Mouse (Mus musculus) right cerebral cortex, postnatal 4 days (tissue): ENCODE measurements around the gene Fbxl17.

Source experiments
- DNase-seq: peaks from one replicate; pipeline ENCODE4 v3.0.0-alpha.2; 2022

Fbxl17 gene

GRCm38 (mm10) chr17:63207714-63208113, 292.1 kb downstream of the Fbxl17 start:
- DNase-seq, result no peak

GRCm38 (mm10) chr17:63205316-63205715, 294.5 kb downstream of the Fbxl17 start:
- DNase-seq, result no peak

DNA sequence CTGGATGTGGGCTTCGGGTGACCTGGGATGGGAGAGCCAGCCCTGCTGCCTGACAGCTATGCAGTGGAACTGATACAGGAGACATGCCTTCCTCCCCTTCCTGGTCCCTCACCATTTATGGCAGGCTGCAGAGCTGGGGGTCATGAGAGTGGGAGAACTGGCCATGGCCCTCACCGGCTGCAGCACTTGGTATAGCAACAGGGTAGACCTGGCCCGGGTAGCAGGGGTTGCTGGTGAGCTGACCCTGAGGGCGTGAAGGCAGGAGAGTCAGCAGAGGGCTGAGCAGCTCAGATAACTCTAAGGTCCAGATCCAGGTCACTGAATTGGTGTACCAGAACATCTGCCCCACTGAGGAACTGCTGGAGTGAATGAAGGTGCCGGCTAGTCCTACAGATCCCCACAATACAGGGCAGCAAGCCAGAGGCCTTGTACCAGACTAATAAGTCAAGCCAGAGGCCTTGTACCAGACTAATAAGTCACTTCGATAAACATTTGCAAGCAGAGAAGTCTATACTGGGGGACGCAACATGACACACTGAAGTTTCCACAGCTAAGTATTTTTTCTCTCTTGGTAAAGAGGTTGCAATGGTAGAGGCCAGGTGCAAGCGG, 296.1 kb downstream of the Fbxl17 start:
- no peak for DNase-seq

GRCm38 (mm10) chr17:63198703-63199102, 301.1 kb downstream of the Fbxl17 start:
- no peak for DNase-seq

DNA sequence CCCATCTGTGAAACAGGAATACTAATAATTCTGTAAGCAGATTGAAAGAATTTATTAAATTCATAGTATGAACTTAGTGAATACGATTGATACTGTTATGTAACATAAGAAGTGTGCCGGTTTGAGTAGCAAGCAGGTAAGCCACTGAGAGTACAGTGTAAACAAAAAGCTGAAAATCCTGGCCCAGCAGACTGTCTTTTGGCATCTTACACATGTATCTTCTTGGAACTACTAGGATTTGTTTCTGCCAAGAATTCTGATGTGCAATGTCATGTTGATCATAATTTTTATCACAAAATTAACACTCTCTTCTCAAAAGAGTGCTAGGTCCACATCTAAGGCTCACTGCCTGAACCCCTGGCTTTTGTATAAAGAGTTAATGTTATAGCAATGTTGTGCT, 304.3 kb downstream of the Fbxl17 start:
- DNase-seq, result no peak

DNA sequence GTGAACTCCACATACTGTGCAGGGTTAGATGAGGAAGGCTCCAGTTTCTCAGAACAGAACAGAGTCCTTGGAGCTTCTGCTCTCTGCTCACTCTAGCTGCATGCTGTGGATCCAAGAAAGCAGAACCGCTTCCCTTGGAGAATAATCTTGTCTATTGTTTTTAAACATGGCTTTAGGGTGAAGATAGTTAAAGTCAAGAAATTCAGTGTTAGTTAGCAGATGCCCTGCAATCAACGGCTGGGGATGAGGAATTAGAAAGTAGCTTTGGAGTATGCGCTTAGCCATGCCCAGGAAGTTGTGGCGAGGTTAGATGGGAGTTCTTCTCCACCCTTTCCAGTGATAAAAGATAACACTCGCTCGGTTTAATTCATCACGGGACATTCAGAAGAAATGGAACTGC, 306.6 kb downstream of the Fbxl17 start:
- DNase-seq, result no peak

DNA sequence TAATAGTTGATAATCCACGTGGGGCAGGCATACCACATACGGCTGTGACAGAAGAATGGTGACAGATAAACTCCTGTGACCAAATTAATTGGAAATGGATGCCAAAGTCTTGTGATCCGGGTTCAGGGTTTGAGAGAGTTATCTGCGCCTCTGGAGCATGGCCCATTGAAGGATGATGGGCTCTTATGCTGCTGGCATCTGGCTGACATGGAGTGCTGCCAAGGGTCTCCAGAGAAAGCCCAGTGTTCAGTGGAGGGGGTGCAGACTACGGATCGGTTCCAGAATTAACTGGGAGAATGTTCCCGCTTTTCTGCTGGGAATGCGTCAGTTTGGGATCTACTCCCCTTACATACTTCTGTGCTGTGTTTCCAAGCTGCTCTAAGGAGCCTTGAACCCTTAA, 308.5 kb downstream of the Fbxl17 start:
- DNase-seq, result no peak

DNA sequence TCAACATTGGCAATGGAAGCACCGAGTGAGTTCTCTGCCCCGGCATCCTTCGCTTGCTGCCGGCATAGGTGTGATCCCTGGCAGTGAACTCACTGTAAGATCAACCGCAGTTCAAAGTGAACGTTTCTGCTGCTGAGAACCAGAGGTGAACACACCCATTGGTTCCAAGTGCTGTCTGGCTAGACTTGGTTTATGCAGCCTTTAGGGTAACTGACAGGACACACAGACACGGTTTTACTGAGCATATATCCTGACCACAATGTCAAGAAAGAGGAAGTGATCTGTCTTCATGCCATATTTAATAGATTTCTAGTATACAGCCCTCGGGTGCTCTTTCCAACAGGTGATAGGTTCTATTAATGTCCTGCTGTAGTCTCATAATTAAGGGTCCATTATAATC, 310.5 kb downstream of the Fbxl17 start:
- no peak for DNase-seq

GRCm38 (mm10) chr17:63185531-63185930, 314.3 kb downstream of the Fbxl17 start:
- DNase-seq, result no peak

GRCm38 (mm10) chr17:63184844-63185504, 314.8 kb downstream of the Fbxl17 start:
- DNase-seq, result no peak

DNA sequence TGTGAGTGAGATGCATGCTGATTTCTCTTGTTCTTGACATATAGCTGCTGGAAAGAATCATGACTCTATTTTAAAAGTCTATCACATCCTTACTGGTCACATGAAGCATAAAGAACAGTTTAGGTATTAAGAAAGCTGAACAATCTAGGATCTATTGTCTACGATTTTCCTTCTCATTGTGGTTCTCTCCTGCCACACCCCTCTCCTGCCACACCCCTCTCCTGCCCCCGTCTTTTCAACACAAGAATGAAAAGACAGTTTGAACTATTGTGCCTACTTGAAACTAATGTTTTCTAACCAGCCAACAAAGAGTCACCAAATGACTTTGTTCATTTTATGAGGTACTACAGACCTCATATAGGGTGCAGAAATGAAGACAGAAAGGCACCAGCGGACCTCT, 316.4 kb downstream of the Fbxl17 start:
- DNase-seq, result no peak

DNA sequence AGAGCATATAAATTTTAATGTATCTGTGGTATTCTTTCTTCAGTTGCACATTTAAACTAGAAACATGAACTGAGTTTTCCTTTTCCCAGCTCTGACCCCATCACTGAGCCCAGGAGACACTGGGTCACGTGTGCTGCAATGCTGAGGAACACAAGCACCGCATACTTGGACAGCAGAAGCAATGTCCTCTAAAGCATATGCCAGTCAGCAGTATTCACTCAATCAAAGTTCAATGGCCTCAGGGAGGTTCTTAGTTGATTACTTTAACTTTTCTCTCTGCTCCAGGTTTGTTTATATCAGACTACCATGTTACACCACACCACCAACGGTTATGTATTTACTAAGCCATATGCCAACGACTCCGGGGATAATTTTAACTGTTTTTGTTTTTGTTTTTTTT, 318.2 kb downstream of the Fbxl17 start:
- no peak for DNase-seq

DNA sequence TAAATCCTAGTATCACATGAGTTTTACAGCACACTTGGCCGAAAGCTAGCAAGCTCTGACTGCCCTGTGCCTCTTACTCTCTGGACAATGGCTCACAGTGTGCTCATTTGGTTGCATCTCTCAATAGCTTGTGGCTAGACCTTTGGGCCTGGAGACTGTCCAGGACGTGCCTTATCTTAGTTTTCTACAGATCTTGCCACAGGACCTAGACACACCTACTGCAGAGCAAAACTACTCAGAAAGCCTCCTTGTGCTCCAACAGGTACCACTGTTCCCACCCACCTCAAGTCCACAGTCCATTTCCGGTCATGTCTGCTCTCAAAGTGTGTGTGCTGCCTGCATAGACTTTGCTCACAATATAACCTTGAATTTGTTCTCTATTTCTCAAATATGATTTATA, 319.8 kb downstream of the Fbxl17 start:
- DNase-seq, result no peak

- no peak for DNase-seq
Measured at GRCm38 (mm10) chr17:63178331-63178730, 321.5 kb downstream of the Fbxl17 start.

DNA sequence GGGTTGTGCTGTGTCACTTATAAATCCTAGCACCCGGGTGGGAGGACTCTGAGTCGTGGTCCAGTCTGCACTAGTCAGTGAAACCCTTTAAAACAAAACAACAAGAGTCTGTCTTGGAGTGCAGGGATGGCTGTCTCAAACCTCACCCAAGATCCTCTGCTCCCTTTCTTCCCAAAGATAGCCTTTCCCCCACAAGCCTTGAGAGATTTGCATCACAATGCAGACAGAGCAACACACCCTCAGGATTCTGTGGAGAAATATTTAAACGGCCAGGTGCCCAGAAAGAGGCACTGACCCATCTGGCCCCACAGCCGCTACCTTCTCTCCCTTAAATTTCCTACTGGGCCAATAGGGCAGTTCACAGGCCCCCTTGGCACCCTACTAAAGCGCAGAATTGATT, 323.4 kb downstream of the Fbxl17 start:
- DNase-seq, result no peak

GRCm38 (mm10) chr17:63172697-63173096, 327.1 kb downstream of the Fbxl17 start:
- no peak for DNase-seq

GRCm38 (mm10) chr17:63171890-63172491, 327.8 kb downstream of the Fbxl17 start:
- no peak for DNase-seq

DNA sequence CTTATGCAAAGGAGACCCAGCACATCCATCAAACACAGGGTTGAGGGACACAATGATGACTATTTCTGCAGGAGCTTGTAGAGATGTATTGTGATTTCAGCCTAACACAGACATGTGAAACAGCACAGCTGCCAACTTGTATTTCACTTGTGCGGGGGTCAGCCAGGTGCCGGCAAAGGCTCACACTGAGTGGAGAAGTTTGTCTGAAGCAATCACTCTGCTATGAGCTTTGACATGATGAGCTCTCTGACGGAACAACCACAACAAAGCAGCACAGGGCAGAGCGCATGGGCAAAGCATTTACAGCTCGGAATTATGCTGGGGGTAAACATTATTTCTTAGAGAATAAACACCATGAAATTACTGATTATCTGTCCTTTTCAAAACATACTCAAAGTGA, 328.6 kb downstream of the Fbxl17 start:
- DNase-seq, result no peak

GRCm38 (mm10) chr17:63168019-63168788, 331.6 kb downstream of the Fbxl17 start:
- no peak for DNase-seq

GRCm38 (mm10) chr17:63167248-63167647, 332.6 kb downstream of the Fbxl17 start:
- no peak for DNase-seq

DNA sequence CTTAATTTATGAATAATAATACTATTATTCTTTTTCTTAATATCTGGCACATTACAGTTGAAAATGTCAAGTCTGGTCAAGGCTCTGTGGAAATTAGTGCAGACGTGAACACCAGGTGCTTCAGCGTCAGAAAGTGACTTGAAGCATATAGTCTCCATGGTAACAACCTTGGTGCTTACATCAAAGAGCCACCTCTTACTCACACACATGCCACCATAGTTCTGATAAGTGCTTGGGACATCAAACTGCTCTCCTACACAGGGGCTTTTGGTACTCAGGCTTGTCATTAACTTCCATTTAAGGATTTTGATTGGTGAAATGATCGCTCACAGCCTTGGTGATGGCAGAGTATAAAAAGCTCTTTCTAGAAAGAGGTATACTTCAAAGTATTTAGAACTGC, 333.1 kb downstream of the Fbxl17 start:
- no peak for DNase-seq

- no peak for DNase-seq
Measured at GRCm38 (mm10) chr17:63165847-63166246, 334.0 kb downstream of the Fbxl17 start.

DNA sequence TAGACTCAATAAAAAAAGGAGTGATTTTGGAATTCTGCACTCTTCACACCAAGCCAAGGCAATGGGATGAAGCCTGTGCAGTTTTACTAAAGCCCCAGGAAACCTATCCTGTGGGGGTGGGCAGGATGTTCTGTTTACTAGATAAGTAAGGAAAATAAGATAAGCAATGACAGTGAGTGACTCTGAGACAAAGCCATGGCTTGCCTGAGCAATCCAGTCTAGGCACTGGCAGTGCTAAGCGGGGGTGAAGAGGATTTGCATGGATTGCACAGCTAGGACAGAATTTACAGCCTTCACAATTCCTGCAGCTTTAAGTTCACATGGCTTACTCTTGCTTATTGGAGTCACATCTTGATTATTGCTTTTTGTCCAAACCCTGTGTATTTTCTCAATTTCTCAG, 335.5 kb downstream of the Fbxl17 start:
- DNase-seq, result no peak

- no peak for DNase-seq
Measured at GRCm38 (mm10) chr17:63161953-63162352, 337.9 kb downstream of the Fbxl17 start.
